Mouse (Mus musculus) embryonic fibroblast, embryonic 13.5 days (primary cell): ENCODE results near the gene Lbx2. TPM values are rescaled to one million over a fixed set of nuclear protein-coding genes. Genes with fewer than 3 reads are reported as not detected.

Source experiments
- H3K27ac ChIP-seq: 2 replicates; pipeline ENCODE4 v1.5.1; 2012; ENCODE audit warnings: low read length, control low read depth, inconsistent platforms; ENCODE audit not compliant: insufficient read depth
- H3K4me1 ChIP-seq: 2 replicates; pipeline ENCODE4 v1.6.1; 2011; ENCODE audit warnings: low read length; ENCODE audit not compliant: control insufficient read depth, insufficient read depth
- H3K4me3 ChIP-seq: 2 replicates; pipeline ENCODE4 v1.5.1; 2011; ENCODE audit warnings: mild to moderate bottlenecking, control low read depth, low read length; ENCODE audit not compliant: insufficient read depth
- CTCF ChIP-seq: IDR thresholded peaks from 2 replicates; pipeline ENCODE4 v1.5.1; 2011; ENCODE audit warnings: mild to moderate bottlenecking, control low read depth, low read length, moderate library complexity, borderline replicate concordance; ENCODE audit not compliant: insufficient read depth
- POLR2A ChIP-seq: IDR thresholded peaks from 2 replicates; pipeline ENCODE4 v1.6.1; 2011; ENCODE audit warnings: low read depth, mild to moderate bottlenecking, control low read depth, low read length, moderate library complexity
- polyA plus RNA-seq: library from polyadenylated mRNA; stranded (reverse); fragments of >200 nt; gene quantifications from 2 replicates; pipeline ENCODE4 v1.2.4, GENCODE M21; 2011; ENCODE audit warnings: low read depth; ENCODE audit not compliant: missing spikeins, insufficient read length

Gene Lbx2
- not detected in 2 replicates for polyA plus RNA-seq

GRCm38 (mm10) chr6:83086121-83087035 lies at the start of gene Lbx2:
Lbx2 (plus strand) TSS chr6:83086367.
- Histone ChIP-seq H3K27ac (no peak within 1 kb of the TSS), H3K4me3 (no peak within 1 kb of the TSS), H3K4me1 (no peaks in the 10 kb centered on the region)
- no peak for TF ChIP-seq CTCF
- TF ChIP-seq POLR2A, result no peak

- no peak overlapping the region for H3K27ac ChIP-seq
- TF ChIP-seq POLR2A, result no peak
- TF ChIP-seq CTCF, result no peak
- H3K4me1 ChIP-seq, result peaks cover 6% of the 10 kb centered on the region
- no peak overlapping the region for H3K4me3 ChIP-seq
Measured at GRCm38 (mm10) chr6:83037188-83037587, 49.0 kb upstream of the Lbx2 start.

GRCm38 (mm10) chr6:83038496-83039012 lies 47.6 kb upstream of the Lbx2 start:
- H3K4me1 ChIP-seq, result peaks cover 6% of the 10 kb centered on the region
- H3K27ac ChIP-seq, result no peak overlapping the region
- H3K4me3 ChIP-seq, result no peak overlapping the region
- no peak for TF ChIP-seq CTCF
- no peak for TF ChIP-seq POLR2A

- no peak overlapping the region for H3K27ac ChIP-seq
- H3K4me1 ChIP-seq, result peaks cover 6% of the 10 kb centered on the region
- TF ChIP-seq POLR2A, result no peak
- TF ChIP-seq CTCF, result no peak
- no peak overlapping the region for H3K4me3 ChIP-seq
Measured at GRCm38 (mm10) chr6:83040601-83041000, 45.6 kb upstream of the Lbx2 start.

- H3K27ac ChIP-seq, result no peak overlapping the region
- TF ChIP-seq CTCF, result no peak
- TF ChIP-seq POLR2A, result no peak
Measured at GRCm38 (mm10) chr6:83043561-83043960, 42.6 kb upstream of the Lbx2 start.

GRCm38 (mm10) chr6:83043993-83044392 lies 42.2 kb upstream of the Lbx2 start:
- Histone ChIP-seq H3K4me3 (no peak overlapping the region), H3K4me1 (no peaks in the 10 kb centered on the region; the same call in 1 of the 2 replicates), H3K27ac (no peak overlapping the region)
- no peak for TF ChIP-seq CTCF

More at GRCm38 (mm10) chr6:83043561-83043960, 42.6 kb upstream of the Lbx2 start:
- Histone ChIP-seq H3K4me3 (no peak overlapping the region), H3K4me1 (peaks cover under 1% of the 10 kb centered on the region; the same call in 1 of the 2 replicates)

GRCm38 (mm10) chr6:83044742-83045141 lies 41.4 kb upstream of the Lbx2 start:
- H3K4me1 ChIP-seq, result no peaks in the 10 kb centered on the region; the same call in 1 of the 2 replicates
- TF ChIP-seq CTCF, result no peak
- TF ChIP-seq POLR2A, result no peak
- H3K27ac ChIP-seq, result no peak overlapping the region
- no peak overlapping the region for H3K4me3 ChIP-seq

GRCm38 (mm10) chr6:83049367-83049766 lies 36.8 kb upstream of the Lbx2 start:
- H3K4me3 ChIP-seq, result no peak overlapping the region
- H3K27ac ChIP-seq, result no peak overlapping the region
- no peak for TF ChIP-seq CTCF
- TF ChIP-seq POLR2A, result no peak
- H3K4me1 ChIP-seq, result no peaks in the 10 kb centered on the region

- Histone ChIP-seq H3K4me3 (peak overlapping the region; percentile 69), H3K27ac (peak overlapping the region; percentile 74)
- TF ChIP-seq CTCF, result no peak
- TF ChIP-seq POLR2A, result peak; percentile 68
Measured at GRCm38 (mm10) chr6:83053136-83053960, 32.8 kb upstream of the Lbx2 start.

More at GRCm38 (mm10) chr6:83053136-83053960, 32.8 kb upstream of the Lbx2 start:
- peaks cover 5% of the 10 kb centered on the region for H3K4me1 ChIP-seq
